Mouse (Mus musculus) gastrocnemius, postnatal 4 days (tissue): Measurements from ENCODE around the gene Dcaf8. TPM values are rescaled to one million over a fixed set of nuclear protein-coding genes. Genes with fewer than 3 reads are reported as not detected.

ENCODE experiments used
- DNase-seq, 2 experiments: peaks; one replicate each; pipeline ENCODE4 v3.0.0; 2021 to 2022; ENCODE audit warnings: low spot score in 2 of 2, mixed read lengths in 2 of 2
- long read RNA-seq, 2 experiments: library from polyadenylated mRNA; stranded (forward); transcript quantifications; one replicate each; pipeline ENCODE4 v2.0.0; 2021
- total RNA-seq, 2 experiments: library from RNA; stranded (reverse); gene quantifications; 2 replicates each; pipeline ENCODE4 v1.2.3; 2021

The Dcaf8 gene
- total RNA-seq = 100 to 1,000 TPM; 139 to 169 TPM
- long read RNA-seq, experiment 1, full-length matches to known transcripts = 163 of 212 reads
- long read RNA-seq, experiment 1, partial matches to known transcripts = 31 of 212 reads
- long read RNA-seq, experiment 1, other reads (novel, unspliced or antisense) = 18 of 212 reads
- long read RNA-seq, experiment 2, full-length matches to known transcripts = 254 of 305 reads
- long read RNA-seq, experiment 2, partial matches to known transcripts = 29 of 305 reads
- long read RNA-seq, experiment 2, other reads (novel, unspliced or antisense) = 22 of 305 reads

GRCm38 (mm10) chr1:172147835-172148278 lies at the start of gene Dcaf8:
Dcaf8 (plus strand) TSS chr1:172148084.
- DNase-seq = peak; percentile 97 to 98

GRCm38 (mm10) chr1:172099325-172100033 lies 48.4 kb upstream of the Dcaf8 start:
- DNase-seq = no peak

DNA sequence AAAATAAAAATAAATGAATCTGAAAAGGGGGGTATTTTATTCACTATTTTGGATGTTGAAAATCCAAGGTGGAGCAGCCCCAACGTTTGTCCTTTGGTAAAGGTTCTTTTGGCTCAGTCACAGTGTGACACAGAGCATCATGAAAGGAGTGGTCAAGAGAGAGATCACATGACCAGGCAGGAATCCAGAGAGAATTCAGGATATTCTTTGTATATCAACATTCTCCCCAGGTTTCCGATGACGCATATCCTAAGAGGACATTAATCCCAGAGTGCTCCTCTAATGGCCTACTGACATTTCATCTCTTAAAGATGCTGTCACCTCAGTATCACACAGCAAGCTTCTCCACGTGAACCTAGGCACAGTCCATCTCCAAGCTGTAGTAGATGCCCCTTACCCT lies 44.3 kb upstream of the Dcaf8 start:
- no peak for DNase-seq

GRCm38 (mm10) chr1:172105101-172105500 lies 42.8 kb upstream of the Dcaf8 start:
- DNase-seq = no peak

GRCm38 (mm10) chr1:172107777-172108477 lies 40.0 kb upstream of the Dcaf8 start:
- DNase-seq = no peak

DNA sequence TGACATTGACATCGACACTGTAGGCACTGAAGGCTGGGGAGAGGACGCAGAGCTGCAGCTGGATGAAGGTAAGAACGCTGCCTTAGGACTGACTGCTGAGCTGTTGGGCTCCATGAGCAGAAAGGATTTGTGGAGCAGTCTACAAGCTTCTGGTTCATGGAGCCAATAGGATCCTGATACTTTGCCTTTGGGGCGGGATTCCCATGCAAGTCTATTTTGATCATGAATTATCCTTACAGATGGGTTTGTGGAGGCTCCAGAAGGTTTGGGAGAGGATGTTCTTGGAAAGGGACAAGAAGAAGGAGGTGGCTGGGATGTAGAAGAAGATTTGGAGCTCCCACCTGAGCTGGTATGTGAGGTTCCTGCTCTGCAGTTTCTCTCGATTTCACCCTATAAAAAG lies 30.9 kb upstream of the Dcaf8 start:
- no peak for DNase-seq

DNA sequence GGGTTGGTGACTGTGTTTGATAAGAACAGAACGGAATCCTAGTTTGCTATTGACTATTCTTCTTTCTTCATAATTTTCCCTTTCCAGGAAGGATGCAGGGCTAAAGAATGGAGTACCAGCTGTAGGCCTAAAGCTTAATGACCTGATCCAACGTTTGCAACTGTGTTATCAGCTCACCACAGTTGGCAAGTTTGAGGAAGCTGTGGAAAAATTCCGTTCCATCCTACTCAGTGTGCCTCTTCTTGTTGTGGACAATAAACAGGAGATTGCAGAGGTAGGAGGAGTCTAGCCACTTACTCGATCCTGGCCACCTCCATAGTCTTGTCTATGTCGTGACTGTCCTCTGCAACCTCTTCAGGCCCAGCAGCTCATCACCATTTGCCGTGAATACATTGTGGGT lies 28.8 kb upstream of the Dcaf8 start:
- DNase-seq = no peak

- no peak for DNase-seq
Measured at GRCm38 (mm10) chr1:172119720-172120119, 28.2 kb upstream of the Dcaf8 start.

DNA sequence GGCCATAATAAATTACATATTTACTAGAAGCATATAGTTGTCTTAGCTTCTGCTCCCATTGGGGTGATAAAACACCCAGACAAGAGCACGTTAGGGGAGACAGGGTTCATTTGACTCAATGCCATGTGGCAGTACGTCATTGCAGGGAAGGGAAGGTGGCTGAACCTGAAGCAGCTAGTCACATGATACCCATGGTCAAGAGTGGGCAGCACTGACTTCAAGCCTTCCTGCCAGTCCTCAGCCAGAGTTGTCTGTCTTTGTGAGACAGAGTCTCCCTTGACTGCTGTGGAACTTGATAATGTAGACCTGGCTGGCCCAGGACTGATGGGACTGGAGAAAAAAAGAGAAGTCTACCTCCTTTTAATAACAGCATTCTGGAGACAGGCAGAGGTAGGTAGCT lies 25.2 kb upstream of the Dcaf8 start:
- no peak for DNase-seq

DNA sequence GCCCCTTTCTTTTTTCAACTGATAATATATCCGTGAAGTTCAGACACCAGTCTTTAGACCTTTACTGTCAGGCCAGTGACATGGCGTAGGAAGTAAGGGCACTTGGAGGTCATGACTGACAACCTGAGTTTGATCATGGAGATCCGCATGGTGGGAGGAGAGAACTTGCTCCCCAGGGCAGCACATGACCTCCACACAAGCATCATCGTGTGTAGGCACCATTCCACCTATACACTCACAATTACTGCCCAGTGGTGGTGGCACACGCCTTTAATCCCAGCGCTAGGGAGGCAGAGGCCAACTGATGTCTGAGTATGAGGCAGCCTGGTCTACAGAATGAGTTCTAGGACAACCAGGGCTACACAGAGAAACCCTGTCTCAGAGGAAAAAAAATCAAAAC lies 23.3 kb upstream of the Dcaf8 start:
- no peak for DNase-seq

DNA sequence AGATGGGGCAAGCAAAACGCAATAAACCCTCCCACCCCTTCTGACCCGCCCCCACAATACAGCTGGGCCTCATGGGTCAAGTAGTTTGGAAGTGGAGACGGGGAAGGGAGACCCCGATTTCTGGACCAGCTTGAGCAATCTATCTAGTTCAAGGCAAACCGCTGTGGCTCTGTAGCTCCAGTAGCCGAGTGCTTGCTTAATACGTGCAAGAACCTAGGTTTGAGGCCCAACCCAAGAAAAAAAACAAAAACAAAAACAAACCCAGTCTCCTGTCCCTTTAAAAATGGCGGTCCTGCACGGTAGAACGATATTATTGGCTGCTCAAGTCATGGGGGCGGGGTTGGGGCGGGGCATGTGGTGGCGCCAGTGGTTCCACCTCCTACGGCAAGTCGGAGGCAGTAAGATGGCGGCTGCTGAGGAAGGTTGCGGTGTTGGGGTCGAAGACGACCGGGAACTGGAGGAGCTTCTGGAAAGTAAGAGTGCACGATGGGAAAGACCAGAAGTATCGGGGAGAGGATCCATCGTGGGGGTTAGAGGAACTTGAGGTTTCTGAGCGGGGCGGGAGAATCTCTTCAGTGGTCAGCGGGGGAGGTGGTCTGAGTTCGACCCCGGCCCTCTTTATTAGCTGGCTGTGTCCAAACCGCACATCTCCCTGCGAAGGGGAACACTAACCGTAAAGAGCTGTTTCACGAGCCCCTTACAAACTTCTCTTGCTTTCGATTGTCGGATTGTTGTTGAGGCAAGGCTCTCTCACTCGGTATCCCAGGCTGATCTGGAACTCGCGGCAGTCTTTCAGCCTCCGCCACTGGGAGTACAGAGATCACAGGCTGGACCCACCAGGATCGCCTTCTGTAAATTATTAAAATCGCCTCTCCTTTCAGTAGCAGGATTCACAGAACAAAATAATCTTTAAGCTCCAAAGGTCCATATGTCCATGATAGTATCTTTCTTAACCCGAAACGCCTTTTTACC lies 21.2 kb upstream of the Dcaf8 start, which contains the start of gene Pex19:
TSS of gene Pex19 (plus strand) at position 380 of the 972 bp plus-strand sequence.
- peak; percentile 55 to 77 for DNase-seq

DNA sequence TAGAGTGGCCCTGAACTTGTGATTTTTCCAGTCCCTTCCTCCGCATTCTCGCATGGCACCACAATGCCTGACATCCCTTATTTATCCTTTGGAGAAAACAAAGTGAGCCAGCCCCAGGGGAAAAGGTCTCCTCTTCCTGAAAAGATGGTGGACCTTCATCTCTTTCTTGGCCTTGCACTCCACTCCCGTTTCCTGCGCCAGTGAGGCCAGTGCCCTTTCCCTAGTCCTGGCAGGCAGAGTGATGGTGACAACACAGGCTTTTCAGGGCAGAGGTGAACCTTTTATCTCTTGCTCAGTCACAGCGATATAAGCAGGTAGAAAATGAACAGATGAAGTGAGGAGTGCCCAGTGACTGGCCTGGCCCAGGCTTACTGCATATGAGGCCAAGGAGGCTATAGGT lies 20.4 kb upstream of the Dcaf8 start:
- DNase-seq = no peak

DNA sequence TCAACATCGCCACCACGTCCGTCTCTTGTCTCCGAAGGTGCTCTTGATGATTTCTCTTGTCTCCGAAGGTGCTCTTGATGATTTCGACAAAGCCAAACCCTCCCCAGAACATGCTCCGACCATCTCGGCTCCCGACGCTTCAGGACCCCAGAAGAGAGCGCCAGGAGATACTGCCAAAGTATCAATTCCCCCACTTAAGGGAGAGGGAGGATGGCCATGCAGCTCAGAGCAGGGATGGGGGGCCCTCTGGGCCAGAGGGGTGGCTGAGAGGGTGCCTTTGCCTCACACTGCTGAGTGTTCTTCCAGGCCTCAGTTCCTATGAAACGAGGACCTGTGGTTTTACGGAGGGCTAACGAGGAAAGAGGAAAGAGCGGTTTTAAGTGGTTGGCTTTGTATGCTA lies 19.3 kb upstream of the Dcaf8 start:
- DNase-seq = no peak

DNA sequence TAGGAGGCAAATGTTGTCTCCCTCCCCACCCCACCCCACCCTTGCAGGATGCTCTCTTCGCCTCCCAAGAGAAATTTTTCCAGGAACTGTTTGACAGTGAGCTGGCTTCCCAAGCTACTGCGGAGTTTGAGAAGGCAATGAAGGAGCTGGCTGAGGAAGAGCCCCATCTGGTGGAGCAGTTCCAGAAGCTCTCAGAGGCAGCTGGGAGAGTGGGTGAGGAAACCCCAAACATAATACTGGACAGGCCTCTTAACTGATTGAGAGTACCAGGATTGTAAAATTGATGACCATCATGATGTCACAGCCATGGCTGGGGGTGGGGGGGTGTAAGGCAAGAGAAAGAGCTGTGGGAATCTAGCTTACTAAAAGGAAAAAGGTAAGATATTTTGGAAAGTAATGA lies 18.8 kb upstream of the Dcaf8 start:
- DNase-seq = no peak

GRCm38 (mm10) chr1:172129780-172130179 lies 18.1 kb upstream of the Dcaf8 start:
- no peak for DNase-seq

- DNase-seq = peak in 1 of 2 experiments; percentile 28
Measured at GRCm38 (mm10) chr1:172132319-172132718, 15.6 kb upstream of the Dcaf8 start.

- DNase-seq = peak in 1 of 2 experiments; percentile 62
Measured at GRCm38 (mm10) chr1:172133535-172133934, 14.3 kb upstream of the Dcaf8 start.

GRCm38 (mm10) chr1:172134072-172134471 lies 13.8 kb upstream of the Dcaf8 start:
- no peak for DNase-seq

DNA sequence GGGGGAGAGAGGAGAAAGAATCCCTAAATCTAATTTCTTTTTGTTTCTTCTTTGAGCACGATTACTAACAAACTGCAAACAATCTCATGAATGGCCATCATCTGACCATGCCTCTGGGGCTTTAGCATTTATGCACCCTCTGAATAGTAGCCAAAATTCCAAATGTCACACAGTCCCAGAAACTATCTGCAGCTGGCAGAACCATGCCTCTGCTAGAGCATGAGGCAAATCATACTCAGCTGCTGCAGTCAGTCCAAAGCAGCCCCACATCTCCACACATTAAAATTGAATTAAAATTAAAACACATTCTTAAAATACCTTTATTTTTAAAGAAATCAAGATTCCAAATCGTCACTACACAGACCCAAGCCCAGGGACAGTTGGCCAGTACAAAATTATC lies 7.7 kb upstream of the Dcaf8 start:
- no peak for DNase-seq

DNA sequence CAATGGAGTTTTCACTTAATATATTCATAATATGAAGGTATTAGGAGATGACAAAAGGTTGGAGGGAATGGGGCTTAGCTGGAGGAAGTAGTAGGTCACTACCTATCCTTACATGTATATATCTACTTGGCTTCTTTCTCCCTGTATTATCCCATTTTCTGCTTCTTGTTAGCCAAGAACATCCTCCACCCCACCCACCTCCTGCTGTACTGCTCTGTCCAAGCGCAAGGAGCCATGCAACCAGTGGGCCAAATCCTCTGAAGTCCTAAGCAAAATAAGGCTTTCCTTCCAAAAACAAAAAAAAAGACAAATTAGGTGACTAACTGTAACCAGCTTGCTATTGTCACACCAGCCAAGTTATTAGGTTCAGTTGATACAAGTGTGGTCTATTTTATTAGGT lies 7.1 kb upstream of the Dcaf8 start:
- DNase-seq = no peak

GRCm38 (mm10) chr1:172141529-172141928 lies 6.4 kb upstream of the Dcaf8 start:
- no peak for DNase-seq
